ENCODE assay signal across 8 mouse cellular contexts in genomic region chr7:28953476-28954376, GRCm38 (mm10). TPM values are rescaled to one million over a fixed set of nuclear protein-coding genes. Genes with fewer than 3 reads are reported as not detected.
DNase-seq lines count a peak whose midpoint lies in the region; ATAC-seq and TF ChIP-seq lines count a peak whose summit lies in the region.

No protein-coding gene starts in this region.

- peak overlapping the region; percentile 91 for H3K27ac ChIP-seq in kidney, embryonic 15.5 days
- peak overlapping the region; percentile 81 for H3K27ac ChIP-seq in embryonic facial prominence, embryonic 12.5 days
- peak overlapping the region; percentile 79 for H3K27ac ChIP-seq in limb, embryonic 12.5 days
- peak overlapping the region; percentile 58 for H3K27ac ChIP-seq in olfactory bulb, adult 2 months (ENCODE audit: insufficient read depth, low read depth, low read length)

- peak; percentile 57 for ATAC-seq in kidney, embryonic 15.5 days (replicated peaks; ENCODE audit: low FRiP score)
- ATAC-seq in embryonic facial prominence, embryonic 12.5 days (ENCODE audit: insufficient number of reproducible peaks, insufficient read depth, low FRiP score, low TSS enrichment), result no peak
- no peak for ATAC-seq in limb, embryonic 12.5 days (ENCODE audit: insufficient number of reproducible peaks, insufficient read depth, low FRiP score, low TSS enrichment, low read depth)
- no peak for ATAC-seq in activated CD4-positive, CD25-positive, alpha-beta regulatory T cell, adult 4 months

- no peaks in the 10 kb centered on the region for H3K27me3 ChIP-seq in kidney, embryonic 15.5 days
- H3K27me3 ChIP-seq in embryonic facial prominence, embryonic 12.5 days, result no peaks in the 10 kb centered on the region
- no peaks in the 10 kb centered on the region for H3K27me3 ChIP-seq in limb, embryonic 12.5 days

- peak overlapping the region; percentile 44 for H3K4me2 ChIP-seq in kidney, embryonic 15.5 days
- 0 out of 2 replicates have a peak overlapping the region, but pooled peaks have one; percentile 19 for H3K4me2 ChIP-seq in embryonic facial prominence, embryonic 12.5 days (replicated peaks)
- H3K4me2 ChIP-seq in limb, embryonic 12.5 days, result peak overlapping the region; percentile 20

- H3K9me3 ChIP-seq in kidney, embryonic 15.5 days (replicated peaks), result no peaks in the 10 kb centered on the region
- H3K9me3 ChIP-seq in embryonic facial prominence, embryonic 12.5 days, result no peaks in the 10 kb centered on the region
- no peaks in the 10 kb centered on the region for H3K9me3 ChIP-seq in limb, embryonic 12.5 days

- DNase-seq in kidney, adult 18-20 months, result no peak
- DNase-seq in T-cell, adult 2 months (ENCODE audit: low spot score), result no peak
- DNase-seq in spleen, postnatal 14 days (ENCODE audit: low spot score in 2 of 2), result no peak

- no peak overlapping the region for H3K4me3 ChIP-seq in kidney, embryonic 15.5 days (replicated peaks)
- H3K4me3 ChIP-seq in embryonic facial prominence, embryonic 12.5 days, result no peak overlapping the region
- H3K4me3 ChIP-seq in limb, embryonic 12.5 days (replicated peaks), result no peak overlapping the region
- no peak overlapping the region for H3K4me3 ChIP-seq in olfactory bulb, adult 2 months (ENCODE audit: insufficient read depth, low read depth, low read length)

- H3K9ac ChIP-seq in kidney, embryonic 15.5 days, result peak overlapping the region; percentile 41; the same call in 1 of the 2 replicates
- no peak overlapping the region for H3K9ac ChIP-seq in embryonic facial prominence, embryonic 12.5 days
- peak overlapping the region; percentile 35; the same call in 1 of the 2 replicates for H3K9ac ChIP-seq in limb, embryonic 12.5 days (replicated peaks)

- H3K36me3 ChIP-seq in kidney, embryonic 15.5 days, result peaks cover 20% of the 10 kb centered on the region; the same call in 1 of the 2 replicates
- peaks cover 5% of the 10 kb centered on the region; the same call in 1 of the 2 replicates for H3K36me3 ChIP-seq in embryonic facial prominence, embryonic 12.5 days
- peaks cover 24% of the 10 kb centered on the region; the same call in 1 of the 2 replicates for H3K36me3 ChIP-seq in limb, embryonic 12.5 days

- H3K4me1 ChIP-seq in kidney, embryonic 15.5 days, result peaks cover 98% of the 10 kb centered on the region
- peaks cover 60% of the 10 kb centered on the region for H3K4me1 ChIP-seq in embryonic facial prominence, embryonic 12.5 days
- peaks cover 80% of the 10 kb centered on the region for H3K4me1 ChIP-seq in limb, embryonic 12.5 days (replicated peaks)
- peaks cover 17% of the 10 kb centered on the region for H3K4me1 ChIP-seq in olfactory bulb, adult 2 months (ENCODE audit: control insufficient read depth, insufficient read depth, low read length)

- no peak for TF ChIP-seq POLR2A in olfactory bulb, adult 2 months (IDR thresholded peaks at IDR 0.05; ENCODE audit: insufficient read depth, low read depth, low read length)

- no peak for TF ChIP-seq CTCF in olfactory bulb, adult 2 months (IDR thresholded peaks at IDR 0.05; ENCODE audit: insufficient read depth, low read depth, low read length)

- WGBS in kidney, embryonic 15.5 days, result 12% methylated on average over 2 of the region's 2 CpGs
- WGBS in embryonic facial prominence, embryonic 12.5 days, result 12% methylated on average over 2 of the region's 2 CpGs
- WGBS in limb, embryonic 12.5 days, result 13% methylated on average over 2 of the region's 2 CpGs
- WGBS in olfactory bulb, adult 2 months, result 24% methylated on average over 2 of the region's 2 CpGs

RNA-seq across cellular contexts. Expression of gene Actn4, which starts 8.4 kb away (rescaled TPM):
- 288 and 312 TPM in 2 replicates for polyA plus RNA-seq in kidney, embryonic 15.5 days (2015; fragmentation: Nextera tagmentation; extraction: Ambion mirVana)
- polyA plus RNA-seq in embryonic facial prominence, embryonic 12.5 days (2016; fragmentation: Nextera tagmentation; extraction: Ambion mirVana), result 233 and 253 TPM in 2 replicates
- polyA plus RNA-seq in limb, embryonic 12.5 days (2016; fragmentation: Nextera tagmentation; extraction: Ambion mirVana), result 269 and 283 TPM in 2 replicates
- 498 TPM in 1 of 2 replicates, not detected in the other for polyA plus RNA-seq in olfactory bulb, adult 2 months (2012; ENCODE audit: insufficient read depth, insufficient read length, low replicate concordance, missing spikeins)
- 100 to 1,000 TPM in 1 of 2 experiments, 10 to 100 TPM in 1; 84.6 to 128 TPM for polyA plus RNA-seq in activated CD4-positive, CD25-positive, alpha-beta regulatory T cell, adult 4 months (2017; shearing (Covaris generic))

RNA-seq across cellular contexts. Expression of gene Eif3k, which starts 27.9 kb away (rescaled TPM):
- 401 and 402 TPM in 2 replicates for polyA plus RNA-seq in kidney, embryonic 15.5 days (2015; fragmentation: Nextera tagmentation; extraction: Ambion mirVana)
- 392 and 419 TPM in 2 replicates for polyA plus RNA-seq in embryonic facial prominence, embryonic 12.5 days (2016; fragmentation: Nextera tagmentation; extraction: Ambion mirVana)
- polyA plus RNA-seq in limb, embryonic 12.5 days (2016; fragmentation: Nextera tagmentation; extraction: Ambion mirVana), result 438 and 440 TPM in 2 replicates
- not detected in 2 replicates for polyA plus RNA-seq in olfactory bulb, adult 2 months (2012; ENCODE audit: insufficient read depth, insufficient read length, low replicate concordance, missing spikeins)
- 100 to 1,000 TPM; 603 to 630 TPM for polyA plus RNA-seq in activated CD4-positive, CD25-positive, alpha-beta regulatory T cell, adult 4 months (2017; shearing (Covaris generic))

RNA-seq across cellular contexts. Expression of gene Map4k1, which starts 28.1 kb away (rescaled TPM):
- polyA plus RNA-seq in kidney, embryonic 15.5 days (2015; fragmentation: Nextera tagmentation; extraction: Ambion mirVana), result 9.0 and 9.6 TPM in 2 replicates
- polyA plus RNA-seq in embryonic facial prominence, embryonic 12.5 days (2016; fragmentation: Nextera tagmentation; extraction: Ambion mirVana), result 6.7 and 9.3 TPM in 2 replicates
- polyA plus RNA-seq in limb, embryonic 12.5 days (2016; fragmentation: Nextera tagmentation; extraction: Ambion mirVana), result 10.9 and 11.9 TPM in 2 replicates
- not detected in 2 replicates for polyA plus RNA-seq in olfactory bulb, adult 2 months (2012; ENCODE audit: insufficient read depth, insufficient read length, low replicate concordance, missing spikeins)
- 100 to 1,000 TPM in 1 of 2 experiments, 10 to 100 TPM in 1; 88.8 to 120 TPM for polyA plus RNA-seq in activated CD4-positive, CD25-positive, alpha-beta regulatory T cell, adult 4 months (2017; shearing (Covaris generic))

Comparison
In these comparisons a context has a peak if more than half of its experiments do, and no peak if none do; other contexts are left out.
1. RNA of gene Eif3k, which starts 27.9 kb away (polyA plus RNA-seq): 603 to 630 TPM in activated CD4-positive, CD25-positive, alpha-beta regulatory T cell, adult 4 months, 438 to 440 TPM in limb, embryonic 12.5 days, 401 to 402 TPM in kidney, embryonic 15.5 days and 392 to 419 TPM in embryonic facial prominence, embryonic 12.5 days; not detected in olfactory bulb, adult 2 months; every median in the first group is over 100 times any median in the second.
2. Peak in every context shown above with its lines, with median percentiles within 50 percentile points of each other: H3K27ac ChIP-seq and H3K4me2 ChIP-seq.